Mouse (Mus musculus) kidney, adult 11 months (tissue): ENCODE data around the gene Ccdc151.

Experiments used
- DNase-seq: peaks from one replicate; pipeline ENCODE4 v3.0.0; 2022

Gene Ccdc151

GRCm38 (mm10) chr9:21996178-21996867, 6.1 kb downstream of the Ccdc151 start:
- DNase-seq: no peak

GRCm38 (mm10) chr9:21992227-21992626, 10.2 kb downstream of the Ccdc151 start:
- DNase-seq: peak; percentile 39

DNA sequence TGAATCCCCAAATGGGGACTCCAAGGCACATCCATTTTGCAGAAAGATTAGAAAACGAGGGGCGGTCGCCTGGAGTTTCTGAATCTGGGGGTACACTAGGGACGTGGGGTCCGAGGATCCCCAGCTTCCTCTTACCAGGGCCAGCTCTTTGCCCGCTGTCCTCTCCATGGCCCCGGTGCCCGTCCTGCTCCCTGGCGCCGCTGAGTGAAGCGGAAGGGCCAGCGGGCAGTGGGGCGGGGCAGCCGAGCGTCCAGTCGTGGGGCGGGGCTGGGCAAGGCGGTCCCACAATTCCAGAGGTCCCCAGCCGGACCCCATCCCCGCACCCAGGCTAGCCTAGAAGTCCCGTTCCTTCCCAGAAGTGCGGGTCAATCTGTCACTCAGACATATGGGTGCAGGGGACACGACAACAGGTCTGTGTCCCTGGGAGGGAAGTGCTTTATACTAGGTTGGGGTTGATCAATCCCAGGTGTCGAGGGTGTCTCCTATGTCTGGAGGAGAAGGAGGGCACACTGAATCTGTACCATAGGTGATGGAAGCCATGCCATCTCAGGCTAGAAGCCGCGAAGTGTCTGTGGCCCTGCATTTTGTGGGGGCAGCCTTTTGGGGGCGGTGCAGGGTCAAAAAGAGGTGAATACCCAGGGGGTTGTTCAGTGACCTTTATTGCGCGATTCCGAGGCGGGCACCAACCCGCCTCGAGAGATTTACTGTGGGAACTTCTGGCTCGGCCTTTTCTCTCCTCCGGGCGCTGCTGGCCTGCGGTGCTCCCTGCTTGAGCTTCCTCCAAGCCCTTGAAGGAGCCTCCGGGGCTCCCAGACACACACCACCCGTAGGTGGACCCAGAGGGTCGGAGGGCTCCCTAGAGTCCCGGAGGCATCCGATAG, 13.0 kb downstream of the Ccdc151 start, which contains the start of gene Rgl3:
Rgl3 (minus strand) TSS at position 217 of the 881 bp plus-strand sequence.
- DNase-seq: peak; percentile 79

- DNase-seq: peak; percentile 88
Measured at GRCm38 (mm10) chr9:21988421-21989101, 13.9 kb downstream of the Ccdc151 start.

DNA sequence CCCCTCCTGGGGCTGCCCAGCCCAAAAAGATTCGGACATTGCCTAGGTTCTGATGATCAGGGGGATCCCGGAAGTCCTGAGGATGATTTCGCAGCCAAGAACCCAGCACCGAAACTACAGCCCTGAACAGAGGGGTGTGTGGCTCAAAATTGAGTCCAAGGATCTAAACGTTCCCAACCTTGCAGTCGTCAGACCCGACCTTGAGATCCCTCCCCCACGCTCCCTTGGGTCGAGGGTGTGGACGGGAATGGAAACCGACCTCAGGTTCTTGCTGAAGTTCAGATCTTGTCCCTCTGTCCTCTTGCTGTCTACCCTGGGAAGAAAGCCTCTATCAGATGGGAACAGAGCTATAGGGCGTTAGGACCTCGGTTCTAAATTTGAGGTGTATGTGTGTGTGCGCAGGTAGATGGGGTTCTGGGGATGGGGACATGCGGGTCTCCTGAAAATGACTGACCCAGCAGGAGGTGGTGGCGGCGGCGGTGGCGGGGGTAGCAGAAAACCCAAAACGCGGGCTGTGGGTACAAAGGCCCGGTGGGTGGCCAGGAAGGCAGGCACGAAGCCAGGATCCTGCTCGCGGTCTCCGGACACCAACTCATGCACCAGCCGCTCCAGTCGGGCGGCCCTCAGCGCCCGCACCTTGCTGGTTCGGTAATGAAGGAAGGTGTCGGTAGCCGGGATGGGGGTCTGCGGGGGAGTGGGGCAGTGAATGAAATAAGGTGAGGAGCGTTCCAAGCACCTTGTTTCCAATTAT, 14.7 kb downstream of the Ccdc151 start:
- DNase-seq: no peak

- DNase-seq: no peak
Measured at GRCm38 (mm10) chr9:21983911-21984310, 18.5 kb downstream of the Ccdc151 start.

DNA sequence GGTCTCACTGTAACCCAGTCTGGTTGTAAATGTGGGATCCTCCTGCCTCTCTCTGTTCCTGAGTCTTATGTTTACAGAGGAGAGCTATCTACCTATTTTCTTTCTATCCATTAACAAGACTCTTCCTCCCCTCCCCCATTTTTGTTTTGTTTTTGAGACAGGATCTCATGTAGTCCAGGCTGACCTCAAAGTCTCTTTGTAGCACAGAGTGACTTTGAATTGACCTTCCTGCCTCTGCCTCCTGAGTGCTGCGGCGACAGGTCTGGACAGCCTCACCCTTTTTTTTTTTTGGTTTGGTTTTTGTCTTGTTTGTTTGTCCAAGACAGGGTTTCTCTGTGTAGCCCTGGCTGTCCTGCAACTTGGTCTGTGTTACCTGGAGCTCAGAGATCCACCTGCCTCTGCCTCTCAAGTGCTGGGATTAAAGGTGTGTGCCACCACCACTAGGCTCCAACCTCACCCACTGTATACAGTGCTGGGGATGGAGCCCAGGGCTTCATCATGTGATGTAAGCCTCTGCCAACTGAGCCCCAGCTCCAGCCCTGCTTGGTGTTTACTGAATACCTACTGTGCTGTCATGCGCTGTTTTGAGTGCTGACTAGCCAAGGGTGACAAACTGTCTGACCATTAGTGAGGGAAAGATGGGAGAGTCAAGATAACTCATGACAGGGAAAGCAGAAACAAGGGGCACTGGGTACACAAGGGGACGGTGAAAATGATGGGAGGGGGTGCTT, 23.9 kb downstream of the Ccdc151 start:
- DNase-seq: peak; percentile 62

- DNase-seq: no peak
Measured at GRCm38 (mm10) chr9:21977972-21978371, 24.5 kb downstream of the Ccdc151 start.

GRCm38 (mm10) chr9:21977331-21977730, 25.1 kb downstream of the Ccdc151 start:
- DNase-seq: no peak

- DNase-seq: no peak
Measured at GRCm38 (mm10) chr9:21976626-21977175, 25.7 kb downstream of the Ccdc151 start.

DNA sequence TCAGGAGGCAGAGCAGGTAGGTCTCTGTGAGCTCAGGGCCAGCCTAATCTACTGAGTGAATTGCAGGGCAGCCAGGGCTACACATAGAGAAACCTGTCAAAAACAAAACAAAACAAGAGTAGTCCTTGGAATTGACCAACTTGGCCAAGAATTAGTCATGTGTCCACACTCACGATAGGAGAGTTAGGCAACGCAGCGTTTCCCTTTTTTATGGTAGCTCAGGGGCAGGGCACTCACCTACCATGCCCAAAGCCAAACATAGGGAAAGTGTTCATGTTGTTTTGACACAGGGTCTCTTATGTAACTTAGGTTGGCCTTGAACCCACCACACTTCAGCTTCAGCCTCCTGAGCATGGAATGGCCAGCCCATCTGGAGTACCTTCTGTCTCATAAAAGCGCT, 33.1 kb downstream of the Ccdc151 start:
- DNase-seq: no peak

DNA sequence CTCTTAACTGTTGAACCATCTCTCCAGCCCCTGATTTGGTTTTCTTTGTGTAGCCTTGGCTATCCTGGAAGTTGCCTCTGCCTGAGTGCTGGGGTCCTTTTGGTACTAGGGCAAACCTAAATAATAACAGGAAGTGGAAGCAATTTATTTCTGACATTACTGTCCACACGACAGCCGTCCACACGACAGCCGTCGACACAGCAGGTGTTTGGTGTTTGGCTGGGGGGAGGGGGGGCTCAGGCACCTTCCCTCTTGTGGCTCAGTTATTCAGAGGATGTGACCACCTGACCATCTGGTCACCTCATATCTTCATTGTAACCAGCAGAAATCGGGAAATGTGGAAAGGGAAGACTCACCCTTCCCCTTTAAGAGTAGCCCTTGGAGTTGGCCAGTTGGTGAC, 33.6 kb downstream of the Ccdc151 start:
- no peak for DNase-seq

DNA sequence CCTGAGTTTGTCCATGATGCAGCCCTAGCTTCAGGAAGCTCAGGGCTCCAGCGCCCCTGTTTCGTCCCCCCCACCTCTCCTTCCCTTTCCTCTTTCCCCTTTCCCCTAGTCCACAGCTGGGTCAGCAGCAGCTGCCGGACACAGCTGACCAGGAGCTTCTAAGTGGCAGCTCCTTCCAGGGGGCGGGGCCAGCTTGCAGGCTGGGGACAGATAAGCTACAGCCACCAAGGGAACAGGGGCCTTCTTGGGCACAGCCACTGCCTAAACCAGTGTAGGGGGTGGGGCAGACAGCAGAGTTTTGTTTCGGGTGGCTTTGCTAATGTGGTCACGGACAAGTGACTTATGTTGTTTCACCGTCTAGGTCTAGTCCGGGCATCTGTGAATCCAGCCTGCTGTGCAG, 39.0 kb downstream of the Ccdc151 start, which contains the start of gene Epor:
Epor (minus strand) TSS at position 90 of the 400 bp plus-strand sequence.
- no peak for DNase-seq

- peak; percentile 49 for DNase-seq
Measured at GRCm38 (mm10) chr9:21962416-21963059, 39.9 kb downstream of the Ccdc151 start.

DNA sequence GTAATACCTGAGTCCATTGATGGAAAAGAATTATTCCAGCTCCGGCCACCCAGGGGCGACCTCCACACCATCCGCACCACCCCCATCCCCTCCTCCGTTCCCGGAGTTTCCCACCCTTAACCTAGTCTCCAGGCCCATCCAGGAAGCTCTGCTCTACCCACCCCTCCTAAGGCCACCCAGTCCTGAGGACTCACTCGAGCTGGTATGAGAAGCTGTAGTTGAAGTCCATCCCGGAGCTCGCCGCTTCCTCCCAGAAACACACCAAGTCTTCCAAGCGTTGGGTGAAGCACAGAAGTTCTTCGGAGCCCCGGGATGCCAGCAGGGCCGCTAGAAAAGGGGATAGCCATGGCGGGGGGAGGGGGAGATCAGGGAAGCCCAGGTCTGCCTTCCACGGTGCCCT, 40.4 kb downstream of the Ccdc151 start:
- no peak for DNase-seq

- DNase-seq: no peak
Measured at GRCm38 (mm10) chr9:21961366-21961980, 41.0 kb downstream of the Ccdc151 start.

DNA sequence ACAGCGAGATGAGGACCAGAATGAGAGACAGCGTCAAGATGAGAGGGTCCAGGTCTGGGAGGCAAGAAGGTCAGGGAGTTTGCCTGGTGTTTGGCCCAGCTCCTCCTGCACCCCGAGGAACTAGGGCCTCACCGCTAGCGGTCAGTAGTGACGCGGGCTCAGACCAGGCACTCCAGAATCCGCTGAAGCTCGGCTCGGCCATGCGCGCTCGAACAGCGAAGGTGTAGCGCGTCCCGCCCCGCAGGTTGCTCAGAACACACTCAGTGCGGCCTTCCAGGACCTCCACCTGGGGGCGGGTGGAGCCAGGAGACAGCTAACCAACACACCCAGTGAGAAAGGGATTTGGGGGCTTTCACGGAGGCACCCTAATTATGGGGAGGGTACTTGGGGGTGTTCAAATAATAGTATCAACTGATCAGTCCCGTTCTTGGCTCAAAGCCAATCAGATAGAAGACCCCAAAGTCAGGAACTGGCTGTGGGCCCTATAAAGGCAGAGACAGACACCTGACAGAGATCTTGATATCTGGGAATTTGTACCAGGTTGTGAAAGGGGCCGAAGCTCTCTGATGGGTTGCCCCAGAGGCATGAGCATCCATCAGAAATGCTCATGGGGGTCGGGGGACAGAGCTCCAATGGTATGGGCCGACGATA, 41.8 kb downstream of the Ccdc151 start:
- DNase-seq: peak; percentile 46

DNA sequence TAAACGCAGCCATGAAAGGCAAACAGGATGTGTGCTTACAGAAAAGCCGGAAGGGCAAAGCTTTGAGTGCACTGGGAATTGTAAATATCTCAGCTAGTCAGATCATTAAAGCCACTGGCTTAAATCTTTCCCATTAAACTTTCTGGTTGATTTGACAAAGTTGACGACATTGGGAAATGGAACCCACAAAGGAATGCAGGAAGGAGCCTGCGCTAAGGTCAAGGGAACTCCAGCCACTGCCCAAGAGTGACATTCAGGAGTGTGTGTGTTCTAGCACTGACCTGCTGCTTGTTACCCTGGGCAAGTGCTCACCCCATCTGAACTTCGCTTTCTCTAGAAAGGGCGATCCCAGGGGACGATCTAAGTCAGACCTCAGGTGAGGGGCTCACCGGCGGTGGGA, 42.3 kb downstream of the Ccdc151 start:
- peak; percentile 63 for DNase-seq

DNA sequence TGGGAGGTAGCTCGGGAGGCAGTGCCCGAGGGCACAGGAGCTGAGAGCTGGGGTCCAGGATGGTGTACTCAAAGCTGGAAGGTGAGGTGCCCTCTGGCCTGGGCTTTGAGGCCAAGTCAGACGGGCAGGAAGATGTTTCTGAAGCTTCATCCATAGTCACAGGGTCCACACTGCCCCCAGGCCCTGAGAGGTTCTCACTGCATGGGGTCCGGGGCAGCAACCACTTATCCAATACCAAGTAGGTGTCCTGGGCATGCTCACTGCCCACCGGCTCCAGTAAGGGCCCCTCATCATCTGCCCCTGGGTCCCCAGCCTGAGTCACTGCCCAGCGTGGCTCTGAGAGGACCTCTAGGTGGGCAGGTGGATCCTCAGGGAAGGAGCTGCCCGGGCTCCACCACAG, 43.2 kb downstream of the Ccdc151 start:
- DNase-seq: no peak

- DNase-seq: no peak
Measured at GRCm38 (mm10) chr9:21958372-21958771, 44.1 kb downstream of the Ccdc151 start.
